Mouse (Mus musculus): ENCODE measurements at regions not wholly inside any gene's neighbourhood (a gene's known extent, or its start where the extent isn't known, plus 50 kb on each side); places are given as distances from the start of the nearest gene placed in this dataset.

DNA sequence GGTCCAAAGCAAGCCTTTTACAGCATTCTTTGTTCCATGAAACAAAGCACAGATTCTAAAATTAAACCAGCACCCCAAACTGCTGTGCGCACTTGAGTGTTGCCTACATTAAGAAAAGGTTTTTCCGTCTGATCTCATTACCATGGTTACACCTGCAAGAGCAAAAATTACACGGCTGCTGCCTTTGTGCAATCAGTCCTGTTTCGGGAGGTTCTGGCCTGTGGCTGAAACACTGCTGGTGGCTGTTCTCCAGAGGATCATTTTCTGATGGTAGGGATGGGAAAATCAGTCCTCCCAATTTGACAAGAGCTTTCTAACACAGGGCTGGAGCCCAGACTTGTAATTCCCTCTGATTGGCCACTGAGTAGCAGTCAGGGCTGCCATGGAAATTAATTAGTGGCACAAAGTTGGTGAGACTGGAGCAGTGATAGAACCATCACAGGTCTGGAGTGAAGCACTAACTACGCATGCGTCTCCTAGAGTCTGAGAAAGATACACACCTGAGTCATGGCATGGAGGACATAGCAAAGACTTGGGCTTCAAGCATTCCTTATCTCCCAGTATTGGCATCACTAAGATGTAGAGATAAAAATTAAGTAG lies 114.8 kb upstream of the Fam49a start:
- DNase-seq (ENCODE audit: low spot score) = no peak

DNA sequence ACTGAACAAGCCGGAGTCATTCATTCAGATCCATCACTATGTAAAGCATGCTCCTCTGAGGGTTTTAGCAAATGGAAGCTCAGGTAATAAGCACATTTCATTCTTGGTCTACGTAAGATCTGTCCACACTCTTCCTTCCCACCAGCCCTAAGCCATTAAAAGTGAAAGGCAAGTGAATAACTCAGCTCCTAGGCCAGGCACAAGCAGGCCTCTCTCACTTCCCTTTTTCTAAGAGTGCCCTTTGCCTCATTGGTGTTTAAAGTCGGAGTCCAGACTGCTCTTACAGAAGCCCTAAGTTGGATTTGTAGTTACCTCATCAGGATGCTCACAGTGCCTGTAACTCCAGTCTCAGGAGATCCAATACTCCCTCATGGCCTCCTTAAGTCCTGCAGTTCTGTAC lies 114.1 kb upstream of the Fam49a start:
- DNase-seq (ENCODE audit: low spot score) = no peak

DNA sequence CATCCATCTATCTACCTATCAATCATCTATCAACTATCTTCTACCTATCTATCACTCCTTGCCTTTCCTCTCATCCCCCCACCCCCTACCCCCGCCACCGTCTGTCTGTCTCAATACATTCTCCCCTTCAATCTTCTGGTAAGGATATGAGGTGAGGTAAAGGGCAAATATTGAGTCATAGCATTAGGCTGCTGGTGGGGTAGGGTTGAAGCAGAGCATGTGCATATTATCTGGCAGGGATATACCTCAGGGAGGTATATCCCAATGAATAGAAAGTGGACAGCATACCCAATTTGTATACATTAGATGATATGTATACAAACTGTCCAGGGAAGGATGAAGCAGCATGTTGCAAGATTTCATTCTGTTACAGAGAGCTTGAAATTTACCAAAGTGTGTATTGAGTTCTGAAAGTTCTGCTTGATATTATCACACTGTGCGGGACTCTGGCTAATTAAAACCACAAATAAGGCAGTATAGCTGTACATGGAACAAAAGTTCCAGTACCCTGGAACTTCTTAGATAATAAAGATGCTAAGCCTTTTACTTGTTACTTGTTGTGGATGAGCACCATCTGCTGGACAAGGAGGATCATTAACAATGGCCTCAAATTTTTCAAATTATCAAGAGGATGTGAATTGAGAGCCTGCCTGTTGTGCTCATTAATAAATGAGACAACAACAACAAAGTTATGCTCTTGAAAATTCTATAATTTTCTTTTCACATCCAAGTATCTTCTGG lies 113.1 kb upstream of the Fam49a start:
- DNase-seq (ENCODE audit: low spot score) = no peak

DNA sequence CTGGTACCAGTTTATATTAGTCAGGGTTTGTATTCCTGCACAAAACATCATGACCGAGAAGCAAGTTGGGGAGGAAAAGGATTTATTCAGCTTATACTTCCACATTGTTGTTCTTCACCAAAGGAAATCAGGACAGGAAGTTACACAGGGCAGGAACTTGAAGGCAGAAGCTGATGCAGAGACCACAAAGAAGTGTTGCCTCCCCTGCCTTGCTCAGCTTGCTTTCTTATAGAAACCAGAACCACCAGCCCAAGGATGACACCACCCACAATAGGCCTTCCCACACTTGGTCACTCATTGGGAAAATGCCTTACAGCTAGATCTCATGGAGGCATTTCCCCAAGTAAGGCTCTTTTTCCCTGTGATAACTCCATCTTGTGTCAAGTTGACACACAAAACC lies 97.5 kb upstream of the Fam49a start:
- DNase-seq (ENCODE audit: low spot score) = no peak

DNA sequence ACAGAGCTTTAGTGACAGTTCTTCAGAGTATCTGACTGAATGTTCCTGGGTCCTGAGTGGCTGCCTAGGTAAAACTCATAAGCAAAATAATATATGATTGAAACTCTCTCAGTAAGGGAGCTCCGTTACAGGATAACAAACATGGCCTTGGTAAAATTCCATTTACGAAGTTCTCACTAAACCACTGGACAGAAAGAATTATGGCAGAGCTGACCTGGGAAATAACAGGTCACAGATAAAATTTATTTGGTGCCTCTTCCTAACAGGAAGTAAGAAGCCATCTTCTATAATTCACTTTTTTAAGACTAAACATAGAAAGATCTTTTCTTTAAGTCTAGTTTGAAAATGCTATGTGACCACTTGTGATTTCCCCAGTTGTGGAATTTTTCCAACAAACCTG lies 91.4 kb upstream of the Fam49a start:
- no peak for DNase-seq (ENCODE audit: low spot score)

DNA sequence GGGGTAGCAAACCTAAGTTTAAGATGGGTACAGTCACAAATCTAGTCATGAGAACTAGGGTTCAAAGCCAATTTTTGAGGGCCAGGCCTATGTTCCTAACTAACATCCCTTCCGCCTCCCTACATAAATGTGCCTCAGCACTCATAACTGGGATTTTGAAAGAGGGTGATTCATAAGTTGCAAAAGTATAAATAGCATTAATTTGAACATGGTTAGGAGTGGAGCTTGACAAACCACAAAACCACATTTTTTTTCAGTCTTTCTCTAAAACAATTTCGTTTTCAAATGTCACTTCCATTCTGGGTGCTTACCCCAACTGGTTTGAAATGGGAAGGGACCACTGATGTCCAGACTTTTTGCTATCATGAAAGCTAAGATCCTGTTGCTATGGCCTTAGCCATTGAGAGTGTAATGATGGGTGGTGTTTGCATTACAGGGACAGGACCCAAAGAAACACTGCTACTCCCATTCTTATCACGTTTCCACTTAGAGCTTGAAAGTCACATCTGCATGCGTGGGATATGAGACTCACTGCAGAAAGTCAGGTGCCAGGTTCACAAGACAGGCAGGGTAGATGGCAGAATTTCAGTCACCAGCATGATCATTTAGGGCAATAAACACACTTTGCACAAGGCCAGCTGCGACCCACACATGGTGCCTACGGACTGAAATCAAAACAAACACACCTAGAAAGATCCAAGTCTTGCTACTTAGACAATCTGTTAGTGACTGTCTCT lies 89.7 kb upstream of the Fam49a start:
- no peak for DNase-seq (ENCODE audit: low spot score)

DNA sequence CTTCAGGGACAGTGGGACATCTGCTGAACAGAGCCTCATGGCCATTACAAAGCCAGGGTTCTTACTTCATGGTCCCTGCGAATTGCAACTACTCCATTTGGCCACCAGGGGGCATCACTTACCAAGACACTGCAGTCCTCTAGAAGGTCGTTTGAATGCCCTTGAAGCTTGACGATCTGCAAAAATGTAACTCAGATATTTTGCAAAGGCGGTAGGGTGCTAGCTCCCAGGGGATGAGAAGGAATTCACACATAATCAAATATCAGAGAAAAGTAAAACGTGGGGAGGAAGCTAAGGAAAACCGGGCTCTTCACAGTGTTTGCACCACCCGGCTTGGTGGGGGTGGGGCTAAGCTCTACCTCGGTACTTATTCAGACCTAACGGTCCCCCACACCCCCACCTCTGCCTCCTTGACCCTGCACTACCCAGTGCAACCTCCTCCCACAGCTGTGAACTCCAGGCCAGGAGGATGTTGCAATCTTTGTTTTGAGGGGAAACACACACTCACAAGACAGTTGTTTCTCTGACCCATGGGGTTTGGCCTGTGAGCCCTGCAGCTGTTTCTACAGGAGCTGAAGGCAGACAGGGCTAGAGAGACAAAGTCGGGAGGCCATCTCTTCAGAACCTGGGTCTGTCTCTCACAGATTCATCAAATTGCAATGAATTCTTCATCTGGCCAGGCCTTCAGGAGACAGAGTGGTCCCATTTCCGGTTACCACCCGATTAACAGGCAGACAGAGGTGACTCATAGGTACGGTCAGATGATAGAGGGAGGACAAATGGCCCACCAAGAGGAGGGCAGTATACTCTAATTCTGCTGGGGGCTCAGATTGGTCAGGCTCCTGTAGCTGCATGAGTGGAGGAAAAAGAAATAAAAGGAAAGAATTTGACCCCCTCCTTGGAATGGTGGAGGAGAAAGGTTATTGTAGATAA lies 85.3 kb upstream of the Fam49a start:
- peak; percentile 84 for DNase-seq (ENCODE audit: low spot score)

DNA sequence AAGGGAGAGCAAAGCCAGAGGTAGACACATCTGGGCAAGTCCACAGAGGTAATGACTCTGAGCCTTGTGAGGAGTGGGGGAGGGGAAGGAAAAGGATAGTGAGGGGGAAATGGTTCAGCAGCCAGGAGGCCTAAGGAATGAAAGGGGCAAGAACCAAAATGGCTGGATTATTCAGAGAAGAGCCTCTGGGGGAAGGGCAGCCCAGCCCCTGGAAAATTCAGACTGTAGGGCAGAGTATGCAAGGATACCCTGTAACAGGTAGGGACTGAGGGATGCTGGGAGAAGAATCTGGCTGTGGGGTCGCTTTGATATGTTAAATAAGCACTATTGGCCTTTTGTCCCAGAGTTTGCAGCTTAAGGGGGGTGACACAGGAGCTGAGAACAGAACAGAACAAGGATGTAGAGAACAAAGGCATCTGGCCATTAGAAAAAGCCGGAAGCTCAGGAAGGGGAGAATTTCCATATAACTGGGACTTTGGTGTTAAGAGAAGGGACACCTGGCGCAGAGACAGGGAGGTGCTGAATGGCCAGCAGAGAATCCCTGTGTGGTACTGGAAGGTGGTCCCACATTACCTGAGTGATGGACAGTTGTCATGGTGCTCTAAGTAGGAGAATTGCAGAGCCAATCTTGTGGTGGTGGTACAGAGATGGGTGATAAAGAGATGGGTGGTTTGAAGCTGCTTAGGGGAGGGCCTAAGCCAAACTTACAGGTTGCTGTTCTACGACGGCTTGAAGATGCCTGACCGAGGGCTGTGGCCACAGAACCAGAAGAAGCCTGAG lies 84.5 kb upstream of the Fam49a start:
- no peak for DNase-seq (ENCODE audit: low spot score)

DNA sequence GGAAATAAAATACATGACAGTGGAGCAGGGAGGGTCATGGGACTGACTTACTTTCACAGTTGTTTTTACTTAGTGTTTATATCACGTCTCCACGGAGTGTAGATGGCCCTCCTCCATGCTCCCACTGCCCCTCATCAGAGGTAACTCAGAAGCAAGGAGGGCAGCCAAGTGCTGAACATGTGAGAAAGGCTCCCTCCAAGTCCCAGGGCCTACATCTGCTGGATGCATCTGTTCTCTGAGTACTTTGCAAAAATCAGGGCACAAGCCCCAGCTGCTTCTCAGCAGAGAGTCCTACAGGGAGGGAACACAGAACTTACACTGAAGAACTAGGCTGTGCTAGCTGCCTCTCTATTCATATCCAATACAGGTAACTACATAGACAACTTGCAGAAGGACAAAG lies 83.5 kb upstream of the Fam49a start:
- DNase-seq (ENCODE audit: low spot score) = peak; percentile 58

DNA sequence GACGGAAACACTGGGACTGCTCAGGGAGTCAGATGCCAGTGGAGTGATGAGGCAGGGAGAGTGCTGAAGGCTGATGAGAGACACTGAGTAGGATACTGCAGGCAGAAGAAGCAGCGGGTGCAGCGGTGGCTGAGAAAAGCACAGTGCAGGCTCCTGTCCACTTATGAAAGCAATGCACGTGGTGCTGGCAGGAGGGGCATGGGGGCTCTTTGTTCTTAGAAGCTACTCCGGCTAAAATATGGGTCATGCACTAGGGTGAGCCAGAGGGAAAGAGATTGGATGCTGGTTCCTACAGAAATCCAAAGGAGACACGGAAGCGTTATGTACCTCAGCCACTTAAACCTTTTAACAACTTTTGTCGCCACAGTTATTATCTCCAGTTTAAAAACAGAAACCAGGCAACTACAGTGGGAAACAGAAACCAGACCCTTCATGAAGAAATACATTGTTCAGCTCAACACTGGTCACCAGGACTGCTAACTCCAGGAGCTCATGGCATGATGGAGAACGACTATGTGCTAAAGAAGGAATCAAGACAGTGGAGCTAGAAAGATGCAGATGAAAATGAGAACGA lies 82.6 kb upstream of the Fam49a start:
- DNase-seq (ENCODE audit: low spot score) = no peak

DNA sequence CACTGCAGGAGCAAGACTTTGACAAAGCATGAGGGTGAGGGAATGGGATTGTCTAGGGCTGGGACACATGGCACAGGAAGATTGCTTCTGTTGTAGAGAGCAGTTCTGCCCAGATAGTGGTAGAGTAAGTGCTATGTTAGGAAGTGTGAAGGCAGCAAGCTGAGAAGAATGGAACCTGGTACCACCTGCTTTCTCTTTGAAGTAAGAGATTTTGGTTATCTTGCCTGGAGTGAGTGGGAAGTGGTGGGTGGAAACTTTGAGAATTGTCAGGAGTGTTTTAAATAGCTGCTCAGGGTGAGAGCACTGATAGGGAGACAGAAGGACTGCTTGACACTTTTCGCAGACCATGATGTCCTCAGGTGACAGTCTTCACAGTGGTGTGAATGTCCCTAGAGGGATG lies 81.0 kb upstream of the Fam49a start:
- no peak for DNase-seq (ENCODE audit: low spot score)

DNA sequence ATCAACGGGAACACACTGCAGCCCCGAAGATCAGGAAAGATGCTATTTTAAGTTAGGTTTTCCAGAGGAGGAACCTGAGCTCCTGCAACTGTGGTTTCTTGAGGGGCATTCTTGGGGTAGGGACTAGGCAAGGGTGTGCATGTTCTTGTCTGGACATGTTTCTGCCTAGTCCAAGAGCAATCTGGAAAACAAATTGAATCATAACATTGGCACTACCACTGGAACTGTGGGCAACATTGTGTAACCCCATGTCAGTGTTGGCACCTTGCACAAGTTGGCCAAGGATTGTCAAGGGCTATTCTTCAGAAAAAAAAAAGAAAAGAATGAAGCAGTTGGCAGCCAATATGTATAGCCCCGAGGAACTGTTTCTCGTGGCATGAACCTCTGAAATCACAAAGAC lies 80.3 kb upstream of the Fam49a start:
- DNase-seq (ENCODE audit: low spot score) = no peak

DNA sequence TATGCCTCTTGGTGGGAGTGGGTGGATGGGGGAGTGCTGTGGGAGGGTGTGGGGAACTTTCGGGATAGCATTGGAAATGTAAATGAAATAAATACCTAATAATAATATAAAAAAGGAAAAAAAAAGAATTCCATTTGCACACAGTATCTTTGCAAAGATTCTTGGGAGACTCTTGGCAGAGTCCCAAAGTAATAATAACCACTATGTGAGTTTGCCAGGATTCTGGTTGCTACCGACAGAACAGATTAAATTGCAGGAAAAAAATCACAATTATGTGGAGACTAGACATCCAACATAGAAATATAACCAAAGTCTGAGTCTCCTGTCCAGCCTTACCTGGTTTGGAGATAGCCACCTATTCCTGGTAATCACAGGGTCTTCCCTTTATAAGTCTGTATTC lies 75.6 kb upstream of the Fam49a start:
- DNase-seq (ENCODE audit: low spot score) = no peak

DNA sequence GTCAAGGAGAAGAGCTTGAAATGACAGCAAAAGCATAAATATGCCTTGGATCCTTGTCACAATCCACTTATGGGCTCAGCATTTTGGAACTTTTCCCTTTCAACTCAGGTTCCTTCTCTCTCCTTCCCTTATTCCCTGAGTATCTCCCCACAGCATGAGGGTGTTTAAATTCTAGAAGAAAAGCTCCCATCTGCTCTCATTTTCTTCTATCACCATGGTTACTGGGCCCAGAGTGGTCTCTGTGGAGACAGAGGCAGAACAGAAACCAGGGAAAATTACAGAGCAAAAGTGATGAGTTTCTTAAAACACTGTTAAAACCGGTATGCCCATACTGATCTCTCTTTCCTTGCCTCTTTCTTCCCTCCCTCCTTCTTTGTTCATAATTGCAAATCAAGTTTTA lies 66.9 kb upstream of the Fam49a start:
- DNase-seq (ENCODE audit: low spot score) = no peak

DNA sequence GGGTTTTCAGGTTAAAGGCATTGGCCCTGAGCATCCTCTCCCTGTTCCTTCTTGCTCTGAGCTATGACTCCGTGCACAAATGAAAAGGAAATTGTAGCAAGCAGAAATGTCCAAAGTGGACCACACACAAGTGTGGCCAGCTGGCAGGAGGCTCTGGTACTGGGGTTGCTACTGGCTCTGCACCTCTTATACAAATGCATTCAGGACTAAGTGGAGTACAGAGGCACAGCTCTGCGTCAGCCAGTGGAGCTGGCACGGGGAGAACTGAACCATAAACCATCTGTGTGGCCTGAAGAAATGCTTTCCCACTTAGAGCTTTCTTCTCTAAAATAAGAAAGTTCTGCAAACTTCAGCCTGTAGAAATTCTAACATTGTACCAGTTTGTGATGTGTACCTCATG lies 65.3 kb upstream of the Fam49a start:
- DNase-seq (ENCODE audit: low spot score) = no peak

DNA sequence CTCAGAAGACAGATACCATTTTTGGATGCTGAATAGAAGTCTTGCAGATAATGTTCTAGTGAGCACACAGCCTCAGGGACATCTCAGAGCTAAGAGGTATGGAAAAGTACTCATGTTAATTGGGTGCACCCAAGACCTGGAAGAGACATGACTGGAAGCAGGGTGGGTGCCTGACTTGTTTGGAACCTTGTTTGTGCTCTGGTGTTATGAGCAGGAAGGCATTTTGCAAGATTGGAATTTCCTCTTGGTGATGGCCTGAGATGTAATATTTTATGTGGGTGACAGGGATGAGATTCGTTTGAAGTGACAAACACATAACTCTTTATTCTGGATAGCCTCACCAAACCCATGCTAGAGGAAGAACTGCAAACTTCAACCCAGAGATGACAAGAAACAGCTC lies 53.7 kb upstream of the Fam49a start:
- no peak for DNase-seq (ENCODE audit: low spot score)

All from layer of hippocampus, adult 11-12 months (tissue).